Mouse (Mus musculus): Measurements from ENCODE around the gene Zswim1. TPM values are rescaled to one million over a fixed set of nuclear protein-coding genes. Genes with fewer than 3 reads are reported as not detected.
A peak's percentile ranks its signal among the peaks of the same experiment; 100 is the strongest.
"Not testable (repeated sequence)": the region's sequence is repeated elsewhere in the genome, so short reads cannot be mapped to it uniquely, and the experiment has no call there.

Gene Zswim1
- total RNA-seq, 2 experiments from 2014 or later, result 11.0 to 11.4 TPM

- DNase-seq (ENCODE audit: low spot score in 2 of 2), result no peak
Measured at GRCm38 (mm10) chr2:164827146-164827850, 4.8 kb downstream of the Zswim1 start.

GRCm38 (mm10) chr2:164828437-164828836 lies 6.0 kb downstream of the Zswim1 start, which contains the start of gene Spata25:
Spata25 (minus strand) TSS chr2:164828537.
- DNase-seq (ENCODE audit: low spot score in 2 of 2), result no peak

GRCm38 (mm10) chr2:164829090-164829489 lies 6.6 kb downstream of the Zswim1 start:
- no peak for DNase-seq (ENCODE audit: low spot score in 2 of 2)

- DNase-seq (ENCODE audit: low spot score in 2 of 2), result no peak
Measured at GRCm38 (mm10) chr2:164831029-164831428, 8.5 kb downstream of the Zswim1 start.

- DNase-seq (ENCODE audit: low spot score in 2 of 2), result no peak
Measured at GRCm38 (mm10) chr2:164832032-164832747, 9.7 kb downstream of the Zswim1 start.

GRCm38 (mm10) chr2:164832748-164833301 lies 10.3 kb downstream of the Zswim1 start, which contains the start of gene Ctsa:
Ctsa (plus strand) TSS chr2:164832873.
- DNase-seq (ENCODE audit: low spot score in 2 of 2), result peak; percentile 70 to 75

GRCm38 (mm10) chr2:164833314-164833959 lies 11.0 kb downstream of the Zswim1 start, which contains the start of gene Neurl2:
Neurl2 (minus strand) TSS chr2:164833456.
- DNase-seq (ENCODE audit: low spot score in 2 of 2), result peak; percentile 82 to 83

- no peak for DNase-seq (ENCODE audit: low spot score in 2 of 2)
Measured at GRCm38 (mm10) chr2:164834531-164834930, 12.0 kb downstream of the Zswim1 start.

GRCm38 (mm10) chr2:164835164-164835563 lies 12.7 kb downstream of the Zswim1 start:
- no peak for DNase-seq (ENCODE audit: low spot score in 2 of 2)

- DNase-seq (ENCODE audit: low spot score in 2 of 2), result no peak
Measured at GRCm38 (mm10) chr2:164845782-164846181, 23.3 kb downstream of the Zswim1 start.

GRCm38 (mm10) chr2:164850061-164850460 lies 27.6 kb downstream of the Zswim1 start:
- DNase-seq (ENCODE audit: low spot score in 2 of 2), result no peak

- not testable (repeated sequence) for DNase-seq (ENCODE audit: low spot score in 2 of 2)
Measured at GRCm38 (mm10) chr2:164855572-164855971, 33.1 kb downstream of the Zswim1 start.

- DNase-seq (ENCODE audit: low spot score in 2 of 2), result no peak
Measured at GRCm38 (mm10) chr2:164856309-164857100, 34.0 kb downstream of the Zswim1 start.

GRCm38 (mm10) chr2:164857101-164857821 lies 34.8 kb downstream of the Zswim1 start, which contains the start of gene Pltp:
Pltp (minus strand) TSS chr2:164857711.
- peak in 1 of 2 experiments; percentile 52 for DNase-seq (ENCODE audit: low spot score in 2 of 2)

- no peak for DNase-seq (ENCODE audit: low spot score in 2 of 2)
Measured at GRCm38 (mm10) chr2:164857842-164858553, 35.5 kb downstream of the Zswim1 start.

- no peak for DNase-seq (ENCODE audit: low spot score in 2 of 2)
Measured at GRCm38 (mm10) chr2:164859155-164859554, 36.7 kb downstream of the Zswim1 start.

- no peak for DNase-seq (ENCODE audit: low spot score in 2 of 2)
Measured at GRCm38 (mm10) chr2:164859640-164860432, 37.4 kb downstream of the Zswim1 start.

- no peak for DNase-seq (ENCODE audit: low spot score in 2 of 2)
Measured at GRCm38 (mm10) chr2:164861094-164861493, 38.6 kb downstream of the Zswim1 start.

Data from adrenal gland, adult 18-20 months (tissue).